Mouse (Mus musculus) ES-E14 (cell line): ENCODE measurements at regions not wholly inside any gene's neighbourhood (a gene's known extent, or its start where the extent isn't known, plus 50 kb on each side); places are given as distances from the start of the nearest gene placed in this dataset.

Experiments
- CHD2 ChIP-seq: IDR thresholded peaks from 2 replicates; pipeline ENCODE4 v1.6.1; 2014; ENCODE audit warnings: mild to moderate bottlenecking, low read depth, low read length, inconsistent platforms
- HCFC1 ChIP-seq: IDR thresholded peaks from 2 replicates; pipeline ENCODE4 v1.6.1; 2012; ENCODE audit warnings: low read length, inconsistent platforms, borderline replicate concordance; ENCODE audit not compliant: insufficient read depth
- MAFK ChIP-seq: IDR thresholded peaks from 2 replicates; pipeline ENCODE4 v1.6.1; 2014; ENCODE audit warnings: mild to moderate bottlenecking, low read depth, low read length, inconsistent platforms; ENCODE audit not compliant: insufficient read depth
- ZC3H11A ChIP-seq: IDR thresholded peaks from 2 replicates; pipeline ENCODE4 v1.6.1; 2012; ENCODE audit warnings: low read depth, mild to moderate bottlenecking, inconsistent platforms, low read length, borderline replicate concordance
- ZNF384 ChIP-seq: IDR thresholded peaks from 2 replicates; pipeline ENCODE4 v1.6.1; 2012; ENCODE audit warnings: low read depth, low read length, inconsistent platforms

DNA sequence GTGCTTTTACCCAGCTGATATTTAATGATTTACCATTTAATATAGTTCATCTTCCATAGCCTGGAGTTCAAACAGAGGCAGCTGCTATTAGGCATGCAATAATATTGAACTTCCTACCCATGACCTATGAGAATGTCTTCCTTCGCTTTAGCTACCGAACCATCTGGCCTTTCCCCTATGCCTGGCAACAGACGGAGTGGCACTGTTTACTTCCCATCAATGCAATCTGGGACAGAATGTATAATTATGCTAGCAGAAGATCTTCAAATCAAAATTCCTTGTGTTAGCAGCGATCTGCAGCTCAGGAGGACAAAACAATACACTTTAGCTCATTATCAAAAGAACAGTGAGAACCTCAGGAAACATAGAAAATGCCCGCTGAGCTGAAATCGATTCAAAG is 352.2 kb upstream of the Adgrl2 start:
- no peak for TF ChIP-seq ZNF384
- TF ChIP-seq CHD2 = no peak
- no peak for TF ChIP-seq MAFK
- TF ChIP-seq ZC3H11A = no peak
- no peak for TF ChIP-seq HCFC1
